Mouse (Mus musculus): ENCODE measurements around the gene Adamtsl3.

DNA sequence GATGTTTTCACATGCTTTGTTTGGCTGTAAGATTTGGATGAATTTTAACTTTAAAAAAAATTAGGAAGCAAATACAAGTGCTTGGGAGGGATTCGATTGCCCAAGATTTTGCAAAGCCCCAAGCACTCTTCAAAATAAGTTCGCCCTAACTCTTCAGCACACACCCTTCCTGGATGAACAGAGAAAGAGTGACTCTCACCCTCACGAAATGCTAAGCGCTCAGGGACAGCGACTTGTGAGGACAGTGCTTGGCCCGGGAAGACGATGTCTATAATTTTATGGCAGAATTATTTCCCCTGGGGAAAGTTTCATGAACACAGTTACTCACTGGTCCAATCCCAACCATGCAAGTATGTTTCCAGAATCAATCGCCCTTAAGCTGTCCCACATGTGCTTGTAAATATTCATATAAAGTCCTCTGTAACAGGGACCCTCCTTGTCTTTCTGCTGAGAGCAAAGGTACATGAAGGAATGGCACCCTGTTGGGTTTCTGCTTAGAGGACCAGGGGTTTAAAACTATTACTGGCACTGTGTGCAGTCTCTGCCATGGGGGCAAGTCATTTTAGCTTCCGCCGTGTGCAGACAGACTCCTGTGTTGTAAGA, 127.5 kb downstream of the Adamtsl3 start:
- no peak for TF ChIP-seq POLR2A (IDR thresholded peaks at IDR 0.05; ENCODE audit: low read depth, low read length)
- TF ChIP-seq CTCF (IDR thresholded peaks at IDR 0.05; ENCODE audit: borderline replicate concordance, insufficient read depth, low read length) = no peak
